In the genomic region with DNA sequence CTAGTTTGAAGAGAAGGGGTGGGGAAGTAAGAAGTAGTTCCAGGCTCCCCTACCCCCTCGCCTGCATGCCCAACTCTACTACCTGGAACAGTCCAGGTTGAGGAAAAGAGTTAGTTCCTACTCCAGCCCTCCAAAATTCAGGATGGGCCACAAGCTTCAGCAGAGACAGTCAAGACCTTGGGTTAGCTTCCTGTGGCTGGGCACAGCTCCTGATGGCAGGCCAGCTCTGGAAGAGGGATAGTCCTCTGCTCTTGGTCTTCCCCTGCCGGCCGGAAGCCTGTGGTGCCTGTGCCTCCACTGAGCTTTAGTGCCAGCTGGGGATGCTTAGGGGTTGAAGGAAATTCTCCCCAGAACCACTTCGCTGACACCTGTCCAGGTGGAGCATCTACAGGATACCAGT, we compare ENCODE assay signal across 10 mouse cellular contexts. TPM values are rescaled to one million over a fixed set of nuclear protein-coding genes. Genes with fewer than 3 reads are reported as not detected.
A peak's percentile ranks its signal among the peaks of the same experiment; 100 is the strongest.
DNase-seq lines count a peak whose midpoint lies in the region; ATAC-seq and TF ChIP-seq lines count a peak whose summit lies in the region.
"Had no signal": no experiment of that assay in that cellular context is flagged by ENCODE, and none has a peak within 500 bp of the region (broad histone marks: within the 10 kb centered on the region; RNA-seq: fewer than 3 reads in every experiment).

No protein-coding gene starts in this region.

- WGBS in heart, embryonic 13.5 days = 24% methylated on average over 4 of the region's 4 CpGs
- WGBS in heart, adult 2 months = 32% methylated on average over 4 of the region's 4 CpGs
- 21% methylated on average over 4 of the region's 4 CpGs for WGBS in hindbrain, embryonic 13.5 days
- WGBS in midbrain, embryonic 10.5 days = 20% methylated on average over 4 of the region's 4 CpGs

- TF ChIP-seq EP300 in heart, adult 2 months (IDR thresholded peaks at IDR 0.05; ENCODE audit: insufficient read depth, low read depth, low read length) = no peak

- peak overlapping the region; percentile 70; the same call in 1 of the 2 replicates for H3K9ac ChIP-seq in heart, embryonic 13.5 days
- H3K9ac ChIP-seq in heart, adult 2 months (ENCODE audit: low read depth, low read length) = no peak overlapping the region
- peak overlapping the region; percentile 53; the same call in 1 of the 2 replicates for H3K9ac ChIP-seq in hindbrain, embryonic 13.5 days

- H3K4me1 ChIP-seq in heart, embryonic 13.5 days = peaks cover 14% of the 10 kb centered on the region
- H3K4me1 ChIP-seq in heart, adult 2 months (ENCODE audit: control insufficient read depth, insufficient read depth, low read length) = no peaks in the 10 kb centered on the region
- peaks cover 6% of the 10 kb centered on the region; the same call in 1 of the 2 replicates for H3K4me1 ChIP-seq in hindbrain, embryonic 13.5 days (replicated peaks)
- peaks cover 9% of the 10 kb centered on the region for H3K4me1 ChIP-seq in midbrain, embryonic 10.5 days

- no peak for ATAC-seq in heart, embryonic 13.5 days (ENCODE audit: extremely low read depth, insufficient number of reproducible peaks, low FRiP score, low TSS enrichment)
- peak; percentile 38; the same call in 1 of the 2 replicates for ATAC-seq in common myeloid progenitor, adult 5-6 weeks (replicated peaks; ENCODE audit: low read depth, poor library complexity, severe bottlenecking)
- 0 out of 2 replicates have a peak, but pooled peaks have one; percentile 36 for ATAC-seq in hindbrain, embryonic 13.5 days (ENCODE audit: low FRiP score)

- no peak for TF ChIP-seq POLR2A in heart, adult 2 months (IDR thresholded peaks at IDR 0.05; ENCODE audit: insufficient read depth, low read depth, low read length)

- H3K9me3 ChIP-seq in heart, embryonic 13.5 days = no peaks in the 10 kb centered on the region
- no peaks in the 10 kb centered on the region for H3K9me3 ChIP-seq in hindbrain, embryonic 13.5 days
- no peaks in the 10 kb centered on the region for H3K9me3 ChIP-seq in midbrain, embryonic 10.5 days (replicated peaks)

- no peak overlapping the region for H3K27ac ChIP-seq in heart, embryonic 13.5 days (replicated peaks)
- H3K27ac ChIP-seq in heart, adult 2 months = no peak overlapping the region
- H3K27ac ChIP-seq in hindbrain, embryonic 13.5 days = no peak overlapping the region
- no peak overlapping the region for H3K27ac ChIP-seq in midbrain, embryonic 10.5 days (replicated peaks)

- no peaks in the 10 kb centered on the region for H3K36me3 ChIP-seq in heart, embryonic 13.5 days
- H3K36me3 ChIP-seq in heart, adult 2 months (ENCODE audit: control insufficient read depth, insufficient read depth, low read length) = no peaks in the 10 kb centered on the region
- H3K36me3 ChIP-seq in hindbrain, embryonic 13.5 days = no peaks in the 10 kb centered on the region
- no peaks in the 10 kb centered on the region for H3K36me3 ChIP-seq in midbrain, embryonic 10.5 days

- no peaks in the 10 kb centered on the region for H3K79me2 ChIP-seq in heart, adult 2 months (replicated peaks; ENCODE audit: control insufficient read depth, insufficient read depth, low read length)

- TF ChIP-seq CTCF in heart, adult 2 months (IDR thresholded peaks at IDR 0.05) = no peak

- intact Hi-C loops in heart, adult 2 months (cut with DNase I) = no loop called here

- no peak for DNase-seq in heart, adult 2 months
- no peak for DNase-seq in midbrain, embryonic 10.5 days (ENCODE audit: low spot score)
- DNase-seq in Muller cell, postnatal 12 days (ENCODE audit: inconsistent ontology term) = no peak
- no peak for DNase-seq in adrenal gland, adult 8-10 months
- no peak for DNase-seq in ovary, postnatal 14 days (ENCODE audit: low spot score)
- DNase-seq: gastrocnemius, postnatal 36 days had no signal

- H3K4me2 ChIP-seq in heart, embryonic 13.5 days = peak overlapping the region; percentile 65
- H3K4me2 ChIP-seq in hindbrain, embryonic 13.5 days = peak overlapping the region; percentile 41

- H3K4me3 ChIP-seq in heart, embryonic 13.5 days = peak overlapping the region; percentile 39
- no peak overlapping the region for H3K4me3 ChIP-seq in heart, adult 2 months
- H3K4me3 ChIP-seq in hindbrain, embryonic 13.5 days = no peak overlapping the region
- peak overlapping the region; percentile 45 for H3K4me3 ChIP-seq in midbrain, embryonic 10.5 days

- peaks cover 69% of the 10 kb centered on the region for H3K27me3 ChIP-seq in heart, embryonic 13.5 days (replicated peaks)
- H3K27me3 ChIP-seq in heart, adult 2 months (ENCODE audit: control insufficient read depth, insufficient read depth, low read length) = peaks cover 1% of the 10 kb centered on the region; the same call in 1 of the 2 replicates
- H3K27me3 ChIP-seq in hindbrain, embryonic 13.5 days = peaks cover 53% of the 10 kb centered on the region
- peaks cover 55% of the 10 kb centered on the region for H3K27me3 ChIP-seq in midbrain, embryonic 10.5 days (ENCODE audit: low read depth, poor library complexity, severe bottlenecking)

RNA-seq across cellular contexts. Expression of a gene that starts 0.3 kb away (rescaled TPM):
- 0.06 TPM in 1 of 2 replicates, not detected in the other for polyA plus RNA-seq in heart, embryonic 13.5 days (2015; fragmentation: Nextera tagmentation; extraction: Ambion mirVana)
- total RNA-seq in heart, adult 2 months (2021) = under 1 TPM; 0.37 to 0.52 TPM
- 0.09 and 0.29 TPM in 2 replicates for polyA plus RNA-seq in heart, adult 2 months (2012; rRNA removed)
- not detected in 2 replicates for total RNA-seq in common myeloid progenitor, adult 5-6 weeks (2017)
- not detected in 2 replicates for polyA plus RNA-seq in hindbrain, embryonic 13.5 days (2015; fragmentation: Nextera tagmentation; extraction: Ambion mirVana)
- polyA plus RNA-seq in midbrain, embryonic 10.5 days (2016; fragmentation: Nextera tagmentation; extraction: Ambion mirVana) = 0.19 TPM in 2 replicates
- 10 to 100 TPM; 27.4 to 59.1 (median 32.8) TPM for total RNA-seq in adrenal gland, adult 8-10 months (2022)
- total RNA-seq: neutrophil, adult 5-6 weeks had no signal

RNA-seq across cellular contexts. Expression of a gene that starts 9.1 kb away (rescaled TPM):
- 0.72 and 0.87 TPM in 2 replicates for polyA plus RNA-seq in heart, embryonic 13.5 days (2015; fragmentation: Nextera tagmentation; extraction: Ambion mirVana)
- under 1 TPM in 1 of 2 experiments, not detected in 1; 0.05 TPM for total RNA-seq in heart, adult 2 months (2021)
- polyA plus RNA-seq in heart, adult 2 months (2012; rRNA removed) = 0.04 TPM in 1 of 2 replicates, not detected in the other
- total RNA-seq in common myeloid progenitor, adult 5-6 weeks (2017) = 0.15 and 0.18 TPM in 2 replicates
- polyA plus RNA-seq in hindbrain, embryonic 13.5 days (2015; fragmentation: Nextera tagmentation; extraction: Ambion mirVana) = 40.2 and 47.7 TPM in 2 replicates
- 10.8 and 18.6 TPM in 2 replicates for polyA plus RNA-seq in midbrain, embryonic 10.5 days (2016; fragmentation: Nextera tagmentation; extraction: Ambion mirVana)
- total RNA-seq in adrenal gland, adult 8-10 months (2022) = 10 to 100 TPM in 2 of 4 experiments, 1 to 10 TPM in 2; 5.8 to 12.8 (median 9.8) TPM
- total RNA-seq: gastrocnemius, postnatal 36 days; neutrophil, adult 5-6 weeks had no signal

RNA-seq across cellular contexts. Expression of a gene that starts 12.2 kb away (rescaled TPM):
- 18.8 and 22.8 TPM in 2 replicates for polyA plus RNA-seq in heart, embryonic 13.5 days (2015; fragmentation: Nextera tagmentation; extraction: Ambion mirVana)
- 10 to 100 TPM; 63.8 to 65.9 TPM for total RNA-seq in heart, adult 2 months (2021)
- polyA plus RNA-seq in heart, adult 2 months (2012; rRNA removed) = 27.8 and 53.1 TPM in 2 replicates
- 25.8 and 43.9 TPM in 2 replicates for total RNA-seq in common myeloid progenitor, adult 5-6 weeks (2017)
- polyA plus RNA-seq in hindbrain, embryonic 13.5 days (2015; fragmentation: Nextera tagmentation; extraction: Ambion mirVana) = 28.5 and 30.8 TPM in 2 replicates
- 31.5 and 39.0 TPM in 2 replicates for polyA plus RNA-seq in midbrain, embryonic 10.5 days (2016; fragmentation: Nextera tagmentation; extraction: Ambion mirVana)
- 100 to 1,000 TPM in 3 of 4 experiments, 10 to 100 TPM in 1; 90.9 to 127 (median 124) TPM for total RNA-seq in adrenal gland, adult 8-10 months (2022)

RNA-seq across cellular contexts. Expression of a gene that starts 12.3 kb away (rescaled TPM):
- 0.52 TPM in 1 of 2 replicates, not detected in the other for polyA plus RNA-seq in heart, embryonic 13.5 days (2015; fragmentation: Nextera tagmentation; extraction: Ambion mirVana)
- total RNA-seq in heart, adult 2 months (2021) = under 1 TPM in 1 of 2 experiments, not detected in 1; 0.45 TPM
- polyA plus RNA-seq in heart, adult 2 months (2012; rRNA removed) = 0.64 and 2.6 TPM in 2 replicates
- 0.10 TPM in 1 of 2 replicates, not detected in the other for total RNA-seq in common myeloid progenitor, adult 5-6 weeks (2017)
- polyA plus RNA-seq in hindbrain, embryonic 13.5 days (2015; fragmentation: Nextera tagmentation; extraction: Ambion mirVana) = 1.00 and 1.7 TPM in 2 replicates
- 0.43 and 1.3 TPM in 2 replicates for polyA plus RNA-seq in midbrain, embryonic 10.5 days (2016; fragmentation: Nextera tagmentation; extraction: Ambion mirVana)
- total RNA-seq in adrenal gland, adult 8-10 months (2022) = 1 to 10 TPM; 1.0 to 7.5 (median 3.6) TPM

RNA-seq across cellular contexts. Expression of a gene that starts 21.7 kb away (rescaled TPM):
- polyA plus RNA-seq in heart, embryonic 13.5 days (2015; fragmentation: Nextera tagmentation; extraction: Ambion mirVana) = 2.2 and 2.5 TPM in 2 replicates
- 1 to 10 TPM; 2.7 to 3.8 TPM for total RNA-seq in heart, adult 2 months (2021)
- 10.0 and 12.1 TPM in 2 replicates for polyA plus RNA-seq in heart, adult 2 months (2012; rRNA removed)
- 1.5 TPM in 1 of 2 replicates, not detected in the other for total RNA-seq in common myeloid progenitor, adult 5-6 weeks (2017)
- 5.0 and 5.2 TPM in 2 replicates for polyA plus RNA-seq in hindbrain, embryonic 13.5 days (2015; fragmentation: Nextera tagmentation; extraction: Ambion mirVana)
- polyA plus RNA-seq in midbrain, embryonic 10.5 days (2016; fragmentation: Nextera tagmentation; extraction: Ambion mirVana) = 2.6 and 3.6 TPM in 2 replicates
- 10 to 100 TPM in 3 of 4 experiments, 1 to 10 TPM in 1; 8.9 to 50.3 (median 28.2) TPM for total RNA-seq in adrenal gland, adult 8-10 months (2022)

Comparison
In these comparisons a context has a peak if more than half of its experiments do, and no peak if none do; other contexts are left out.
1. H3K4me3 ChIP-seq: peak in heart, embryonic 13.5 days (single experiment) and midbrain, embryonic 10.5 days (single experiment); none in heart, adult 2 months (single experiment) and hindbrain, embryonic 13.5 days (single experiment).